Mouse (Mus musculus): ENCODE data around the gene Psmb3. TPM values are rescaled to one million over a fixed set of nuclear protein-coding genes. Genes with fewer than 3 reads are reported as not detected.

The Psmb3 gene
- polyA plus RNA-seq, 1 experiment, result 397 TPM

DNA sequence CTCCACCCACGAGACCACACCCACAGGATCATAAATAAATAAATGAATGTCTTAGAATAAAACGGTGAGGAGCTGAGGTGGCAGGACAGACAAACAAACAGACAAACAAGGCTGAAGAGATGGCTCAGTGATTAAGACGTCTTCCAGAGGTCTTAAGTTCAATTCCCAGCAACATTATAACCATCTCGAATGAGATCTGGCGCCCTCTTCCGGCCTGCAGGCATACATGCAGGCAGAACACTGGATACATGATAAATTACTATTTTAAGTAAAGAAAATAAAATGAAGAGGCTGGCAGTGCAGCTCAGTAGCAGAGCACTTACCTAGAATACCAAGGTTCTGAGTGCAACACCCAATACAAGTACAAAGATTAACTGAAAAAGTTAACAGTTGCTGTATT lies 35.5 kb downstream of the Psmb3 start:
- WGBS, result 68% methylated on average over 6 of the region's 6 CpGs
- H3K27ac ChIP-seq (ENCODE audit: insufficient read depth, low read depth, low read length), result no peak overlapping the region
- no peak overlapping the region for H3K4me3 ChIP-seq (ENCODE audit: insufficient read depth, low read depth, low read length)
- no peak for DNase-seq
- peaks cover 13% of the 10 kb centered on the region for H3K4me1 ChIP-seq (ENCODE audit: control insufficient read depth, insufficient read depth, low read length)
- no peaks in the 10 kb centered on the region for H3K36me3 ChIP-seq (ENCODE audit: control insufficient read depth, insufficient read depth, low read length)
- no peaks in the 10 kb centered on the region for H3K27me3 ChIP-seq (replicated peaks; ENCODE audit: control insufficient read depth, insufficient read depth, low read length)
- TF ChIP-seq POLR2A (IDR thresholded peaks at IDR 0.05; ENCODE audit: low read depth, low read length) (no peak), CTCF (conservative IDR thresholded peaks at IDR 0.05; ENCODE audit: insufficient read depth, insufficient read length, low read depth, low read length) (peak; percentile 48)

DNA sequence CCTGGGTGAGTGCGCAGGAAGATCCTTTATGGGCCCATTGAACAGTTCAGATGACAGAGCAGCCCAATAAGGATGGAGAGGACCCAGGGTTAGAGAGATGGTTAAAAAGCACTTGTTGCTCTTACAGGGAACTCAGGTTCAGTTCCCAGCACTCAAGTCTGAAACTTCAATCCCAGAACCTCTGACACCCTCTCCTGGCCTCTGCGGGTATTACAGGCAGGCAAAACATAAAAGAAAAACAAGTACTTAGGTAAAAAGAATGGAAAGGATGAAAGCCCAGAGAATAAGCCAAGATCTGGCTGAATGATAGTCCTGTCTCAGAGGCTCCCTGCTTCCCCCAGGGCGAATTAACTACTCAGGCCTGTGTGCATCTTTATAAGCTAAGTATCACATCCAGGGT lies 36.0 kb downstream of the Psmb3 start:
- Histone ChIP-seq H3K36me3 (ENCODE audit: control insufficient read depth, insufficient read depth, low read length) (no peaks in the 10 kb centered on the region), H3K4me1 (ENCODE audit: control insufficient read depth, insufficient read depth, low read length) (peaks cover 14% of the 10 kb centered on the region), H3K27ac (ENCODE audit: insufficient read depth, low read depth, low read length) (no peak overlapping the region), H3K27me3 (replicated peaks; ENCODE audit: control insufficient read depth, insufficient read depth, low read length) (no peaks in the 10 kb centered on the region), H3K4me3 (ENCODE audit: insufficient read depth, low read depth, low read length) (no peak overlapping the region)
- no peak for DNase-seq
- no peak for TF ChIP-seq POLR2A (IDR thresholded peaks at IDR 0.05; ENCODE audit: low read depth, low read length)
- TF ChIP-seq CTCF (conservative IDR thresholded peaks at IDR 0.05; ENCODE audit: insufficient read depth, insufficient read length, low read depth, low read length), result 0 out of 2 replicates have a peak, but pooled peaks have one; percentile 11
- 90% methylated on average over 3 of the region's 3 CpGs for WGBS

DNA sequence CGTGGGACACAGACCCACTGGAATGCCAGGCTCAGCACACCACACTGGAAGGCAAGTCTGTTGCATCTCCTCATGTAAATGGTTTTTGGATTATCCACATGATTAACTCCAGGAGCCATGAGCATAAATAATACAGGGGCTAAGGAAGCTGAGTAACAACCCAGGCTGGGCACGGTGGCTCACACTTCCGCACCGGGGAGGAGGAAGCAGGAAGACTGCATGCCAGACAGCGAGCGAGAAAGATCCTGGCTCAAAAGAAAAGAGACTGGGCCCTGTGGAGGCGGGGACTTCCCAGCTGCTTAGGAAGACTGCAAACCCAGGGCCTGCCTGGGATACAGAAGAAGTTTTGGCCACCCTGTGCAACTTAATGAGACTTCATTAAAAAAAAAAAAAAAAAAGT lies 37.0 kb downstream of the Psmb3 start:
- TF ChIP-seq POLR2A (IDR thresholded peaks at IDR 0.05; ENCODE audit: low read depth, low read length) (no peak), CTCF (conservative IDR thresholded peaks at IDR 0.05; ENCODE audit: insufficient read depth, insufficient read length, low read depth, low read length) (no peak)
- Histone ChIP-seq H3K27ac (ENCODE audit: insufficient read depth, low read depth, low read length) (peak overlapping the region; percentile 15; the same call in 1 of the 2 replicates), H3K4me1 (ENCODE audit: control insufficient read depth, insufficient read depth, low read length) (peaks cover 14% of the 10 kb centered on the region), H3K27me3 (replicated peaks; ENCODE audit: control insufficient read depth, insufficient read depth, low read length) (no peaks in the 10 kb centered on the region), H3K4me3 (ENCODE audit: insufficient read depth, low read depth, low read length) (no peak overlapping the region), H3K36me3 (ENCODE audit: control insufficient read depth, insufficient read depth, low read length) (no peaks in the 10 kb centered on the region)
- DNase-seq, result peak; percentile 66
- WGBS, result 21% methylated on average over 7 of the region's 7 CpGs

DNA sequence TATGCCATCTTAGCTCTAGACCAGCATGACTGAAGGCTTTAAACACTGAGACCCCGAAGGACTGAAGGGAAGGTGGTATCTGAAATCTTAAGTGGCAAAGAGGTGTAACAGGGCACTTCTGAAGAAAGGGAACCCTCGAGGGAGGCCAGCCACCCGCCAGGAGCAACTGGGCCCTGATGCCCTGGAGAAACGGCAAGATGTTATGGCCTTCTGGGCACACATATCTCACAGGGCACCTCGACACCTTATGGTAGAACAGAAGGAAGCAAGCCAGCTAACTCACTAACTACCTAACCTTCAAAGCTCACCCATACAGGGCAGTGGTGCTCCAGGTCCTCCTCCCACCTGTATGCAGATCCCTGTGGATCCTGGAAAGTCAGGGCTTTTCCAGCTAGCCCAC lies 39.0 kb downstream of the Psmb3 start:
- H3K4me1 ChIP-seq (ENCODE audit: control insufficient read depth, insufficient read depth, low read length), result peaks cover 14% of the 10 kb centered on the region
- H3K27ac ChIP-seq (ENCODE audit: insufficient read depth, low read depth, low read length), result no peak overlapping the region
- no peak for DNase-seq
- TF ChIP-seq POLR2A (IDR thresholded peaks at IDR 0.05; ENCODE audit: low read depth, low read length) (no peak), CTCF (conservative IDR thresholded peaks at IDR 0.05; ENCODE audit: insufficient read depth, insufficient read length, low read depth, low read length) (no peak)
- no peaks in the 10 kb centered on the region for H3K27me3 ChIP-seq (replicated peaks; ENCODE audit: control insufficient read depth, insufficient read depth, low read length)
- H3K4me3 ChIP-seq (ENCODE audit: insufficient read depth, low read depth, low read length), result no peak overlapping the region
- no peaks in the 10 kb centered on the region for H3K36me3 ChIP-seq (ENCODE audit: control insufficient read depth, insufficient read depth, low read length)
- WGBS, result 88% methylated on average over 5 of the region's 5 CpGs

DNA sequence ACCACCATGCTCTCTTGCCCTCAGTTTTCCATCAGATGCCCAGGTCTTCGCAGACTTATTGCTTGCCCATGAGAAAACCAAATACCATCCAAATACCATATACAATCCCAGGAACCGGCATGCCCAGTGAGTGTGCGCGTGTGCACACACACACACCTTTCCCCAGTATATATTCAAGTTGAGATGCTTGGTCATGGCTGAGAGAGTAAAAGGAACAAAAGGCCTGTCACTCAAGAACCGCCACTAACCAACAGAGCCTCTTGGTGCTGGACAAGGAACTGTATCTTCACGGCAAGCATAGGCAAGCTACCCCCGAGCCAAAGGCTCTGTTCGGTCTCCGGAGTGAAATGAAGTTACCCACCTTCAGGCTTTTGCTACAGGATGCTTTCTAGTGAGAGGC lies 39.4 kb downstream of the Psmb3 start:
- 74% methylated on average over 9 of the region's 9 CpGs for WGBS
- Histone ChIP-seq H3K4me3 (ENCODE audit: insufficient read depth, low read depth, low read length) (no peak overlapping the region), H3K36me3 (ENCODE audit: control insufficient read depth, insufficient read depth, low read length) (no peaks in the 10 kb centered on the region), H3K27me3 (replicated peaks; ENCODE audit: control insufficient read depth, insufficient read depth, low read length) (no peaks in the 10 kb centered on the region), H3K27ac (ENCODE audit: insufficient read depth, low read depth, low read length) (no peak overlapping the region), H3K4me1 (ENCODE audit: control insufficient read depth, insufficient read depth, low read length) (peaks cover 14% of the 10 kb centered on the region)
- DNase-seq, result no peak
- TF ChIP-seq POLR2A (IDR thresholded peaks at IDR 0.05; ENCODE audit: low read depth, low read length), result no peak
- no peak for TF ChIP-seq CTCF (conservative IDR thresholded peaks at IDR 0.05; ENCODE audit: insufficient read depth, insufficient read length, low read depth, low read length)

DNA sequence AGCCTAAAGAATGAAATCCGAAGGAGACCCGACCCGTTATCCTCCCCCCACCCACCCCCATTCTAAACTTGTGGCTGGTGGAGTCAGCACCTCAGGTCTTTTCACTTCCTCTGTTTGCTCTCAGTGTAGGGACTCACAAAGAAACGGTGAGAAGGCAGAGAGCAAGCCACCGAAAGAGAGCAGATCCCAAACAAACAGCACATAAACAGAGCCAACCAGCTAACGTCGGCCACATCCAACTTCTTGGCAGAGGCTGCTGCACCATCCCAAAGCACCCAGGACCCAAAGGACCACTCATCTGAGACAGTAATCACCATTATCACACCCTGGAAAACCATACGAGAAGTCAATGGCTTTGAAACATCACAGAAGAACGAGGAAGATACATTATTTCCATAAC lies 40.2 kb downstream of the Psmb3 start:
- Histone ChIP-seq H3K36me3 (ENCODE audit: control insufficient read depth, insufficient read depth, low read length) (no peaks in the 10 kb centered on the region), H3K27ac (ENCODE audit: insufficient read depth, low read depth, low read length) (no peak overlapping the region), H3K4me1 (ENCODE audit: control insufficient read depth, insufficient read depth, low read length) (peaks cover 14% of the 10 kb centered on the region), H3K27me3 (replicated peaks; ENCODE audit: control insufficient read depth, insufficient read depth, low read length) (no peaks in the 10 kb centered on the region), H3K4me3 (ENCODE audit: insufficient read depth, low read depth, low read length) (peak overlapping the region; percentile 58)
- 22% methylated on average over 9 of the region's 9 CpGs for WGBS
- no peak for TF ChIP-seq POLR2A (IDR thresholded peaks at IDR 0.05; ENCODE audit: low read depth, low read length)
- DNase-seq, result no peak

DNA sequence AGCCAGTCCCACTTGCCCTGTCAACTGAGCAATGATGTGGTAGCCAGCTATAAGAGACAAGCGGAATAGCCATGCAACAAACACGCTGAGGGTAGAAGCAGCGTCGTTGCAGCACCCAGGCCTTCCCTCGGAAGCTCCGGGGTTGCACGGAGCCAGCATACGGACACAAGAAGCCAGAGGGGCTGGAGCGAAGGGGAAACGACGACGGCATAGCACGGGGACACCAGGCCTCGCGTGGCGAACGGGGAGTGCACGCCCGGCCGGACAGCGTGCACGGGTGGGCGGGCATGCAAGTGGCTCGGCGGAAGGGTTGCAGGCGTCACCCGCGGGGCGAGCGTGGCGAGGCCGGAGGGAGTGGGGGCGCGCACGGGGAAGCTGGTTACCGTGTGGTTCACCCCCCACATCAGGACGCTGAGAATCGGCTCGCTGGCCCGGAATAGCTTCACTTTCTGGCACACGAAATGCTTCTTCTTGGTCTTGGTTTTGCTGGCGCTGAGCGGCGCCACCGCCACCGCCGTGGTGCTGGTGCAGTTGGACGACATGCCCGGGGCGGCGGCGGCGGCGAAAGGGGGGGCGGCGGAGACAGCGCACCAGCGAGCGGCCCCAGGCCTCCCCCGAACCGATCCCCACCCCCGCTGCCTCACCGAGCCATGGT lies 41.0 kb downstream of the Psmb3 start, which contains the start of gene Pip4k2b:
TSS of gene Pip4k2b (minus strand) at position 642 of the 655 bp plus-strand sequence.
- TF ChIP-seq CTCF (conservative IDR thresholded peaks at IDR 0.05; ENCODE audit: insufficient read depth, insufficient read length, low read depth, low read length) (no peak), POLR2A (IDR thresholded peaks at IDR 0.05; ENCODE audit: low read depth, low read length) (peak; percentile 25)
- peak within 1 kb of the TSS; percentile 100 for H3K27ac ChIP-seq (ENCODE audit: insufficient read depth, low read depth, low read length)
- no peaks in the 10 kb centered on the region for H3K27me3 ChIP-seq (replicated peaks; ENCODE audit: control insufficient read depth, insufficient read depth, low read length)
- WGBS, result under 1% methylated on average over 63 of the region's 63 CpGs
- H3K36me3 ChIP-seq (ENCODE audit: control insufficient read depth, insufficient read depth, low read length), result no peaks in the 10 kb centered on the region
- H3K4me3 ChIP-seq (ENCODE audit: insufficient read depth, low read depth, low read length), result peak within 1 kb of the TSS; percentile 90
- no peak for DNase-seq
- peaks cover 14% of the 10 kb centered on the region for H3K4me1 ChIP-seq (ENCODE audit: control insufficient read depth, insufficient read depth, low read length)
